ENCODE assay signal across 8 mouse cellular contexts in the genomic region with DNA sequence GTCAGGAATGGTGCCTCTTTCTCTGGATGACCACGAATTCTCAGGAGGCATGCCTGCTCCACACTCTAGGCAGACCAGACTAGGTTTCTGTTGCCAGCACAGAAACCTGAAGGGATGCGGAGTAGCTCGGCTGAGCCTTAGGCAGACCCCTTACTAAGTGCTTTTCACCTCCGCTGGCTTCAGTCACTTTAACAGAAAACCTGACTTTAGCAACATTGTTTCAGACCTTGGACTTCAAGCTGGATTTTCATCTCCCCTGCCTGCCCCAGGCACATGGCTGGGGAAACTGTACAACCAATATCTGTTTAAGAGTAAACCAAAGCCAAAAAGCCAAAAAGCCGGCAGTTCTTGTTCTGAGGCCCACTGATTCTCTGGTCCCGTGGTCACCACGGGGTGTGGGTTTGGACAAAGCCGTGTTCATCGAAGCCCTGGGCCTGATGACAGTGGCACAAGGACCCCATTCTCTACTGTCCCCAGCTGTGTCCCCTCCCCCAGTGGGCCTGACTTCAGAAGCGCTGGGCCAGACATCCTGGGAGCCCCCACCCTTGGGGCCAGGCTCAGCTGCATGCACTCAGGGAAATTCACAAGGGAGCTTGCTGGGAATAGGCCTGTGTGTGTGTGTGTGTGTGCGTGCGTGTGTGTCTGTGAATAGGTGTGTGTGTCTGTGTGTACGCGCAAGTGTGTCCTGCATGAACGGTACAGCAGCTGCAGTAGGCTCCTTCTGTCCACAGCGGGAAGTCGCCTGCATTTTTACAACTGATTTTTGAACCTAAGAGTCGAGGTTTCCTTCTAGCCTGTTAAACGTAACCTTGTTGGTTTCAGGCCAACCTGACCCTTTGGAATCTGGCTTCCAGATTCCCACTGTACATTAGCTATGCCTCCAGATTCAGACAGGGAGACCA. TPM values are rescaled to one million over a fixed set of nuclear protein-coding genes. Genes with fewer than 3 reads are reported as not detected.
A peak's percentile ranks its signal among the peaks of the same experiment; 100 is the strongest.
DNase-seq lines count a peak whose midpoint lies in the region; ATAC-seq and TF ChIP-seq lines count a peak whose summit lies in the region.

No protein-coding gene starts in this region.

- TF ChIP-seq POLR2A in small intestine, adult 2 months (IDR thresholded peaks at IDR 0.05; ENCODE audit: low read depth, low read length): peak; percentile 19; the same call in 1 of the 2 replicates
- TF ChIP-seq POLR2A in thymus, adult 2 months (IDR thresholded peaks at IDR 0.05; ENCODE audit: control insufficient read depth, extremely low read depth, insufficient read depth, low read length, poor library complexity): no peak

- H3K4me3 ChIP-seq in forebrain, embryonic 15.5 days: no peak overlapping the region
- H3K4me3 ChIP-seq in limb, embryonic 12.5 days (replicated peaks): no peak overlapping the region
- H3K4me3 ChIP-seq in small intestine, adult 2 months (ENCODE audit: low read depth, low read length): no peak overlapping the region
- no peak overlapping the region for H3K4me3 ChIP-seq in thymus, adult 2 months (ENCODE audit: control insufficient read depth, insufficient read depth, low read length)

- WGBS in forebrain, embryonic 15.5 days: 52% methylated on average over 19 of the region's 19 CpGs
- 48% methylated on average over 19 of the region's 19 CpGs for WGBS in limb, embryonic 12.5 days
- WGBS in small intestine, adult 2 months: 47% methylated on average over 19 of the region's 19 CpGs
- WGBS in thymus, adult 2 months: 86% methylated on average over 19 of the region's 19 CpGs

- no peak for TF ChIP-seq CTCF in small intestine, adult 2 months (IDR thresholded peaks at IDR 0.05; ENCODE audit: extremely low read depth, insufficient read length, insufficient replicate concordance, low read depth, low read length)
- no peak for TF ChIP-seq CTCF in thymus, adult 2 months (IDR thresholded peaks at IDR 0.05; ENCODE audit: borderline replicate concordance, control insufficient read depth, extremely low read depth, insufficient read depth, low read length, poor library complexity)

- peak; percentile 84 to 90 for DNase-seq in right cerebral cortex, postnatal 10 days (ENCODE audit: low spot score in 2 of 2)
- DNase-seq in right cerebral cortex, postnatal 4 days: no peak
- peak; percentile 78 for DNase-seq in kidney, adult 11 months
- DNase-seq in thymus, adult 2 months: no peak
- no peak for DNase-seq in lung, postnatal 25 days (ENCODE audit: low spot score)

- no peaks in the 10 kb centered on the region for H3K27me3 ChIP-seq in forebrain, embryonic 15.5 days
- no peaks in the 10 kb centered on the region for H3K27me3 ChIP-seq in limb, embryonic 12.5 days
- H3K27me3 ChIP-seq in small intestine, adult 2 months (ENCODE audit: control insufficient read depth, insufficient read depth, low read length): no peaks in the 10 kb centered on the region
- H3K27me3 ChIP-seq in thymus, adult 2 months (ENCODE audit: control insufficient read depth, insufficient read depth, low read length): no peaks in the 10 kb centered on the region; the same call in 1 of the 2 replicates

- peaks cover 58% of the 10 kb centered on the region for H3K4me1 ChIP-seq in forebrain, embryonic 15.5 days
- H3K4me1 ChIP-seq in limb, embryonic 12.5 days (replicated peaks): peaks cover 84% of the 10 kb centered on the region
- H3K4me1 ChIP-seq in small intestine, adult 2 months (ENCODE audit: control insufficient read depth, insufficient read depth, insufficient read length, low read length): peaks cover 57% of the 10 kb centered on the region
- H3K4me1 ChIP-seq in thymus, adult 2 months (replicated peaks; ENCODE audit: control insufficient read depth, insufficient read depth, low read length): peaks cover 33% of the 10 kb centered on the region

- no peak overlapping the region for H3K9ac ChIP-seq in forebrain, embryonic 15.5 days (replicated peaks)
- peak overlapping the region; percentile 48; the same call in 1 of the 2 replicates for H3K9ac ChIP-seq in limb, embryonic 12.5 days (replicated peaks)

- no peak overlapping the region for H3K4me2 ChIP-seq in forebrain, embryonic 15.5 days (replicated peaks)
- peak overlapping the region; percentile 56 for H3K4me2 ChIP-seq in limb, embryonic 12.5 days

- no peaks in the 10 kb centered on the region for H3K36me3 ChIP-seq in forebrain, embryonic 15.5 days
- H3K36me3 ChIP-seq in limb, embryonic 12.5 days: no peaks in the 10 kb centered on the region
- no peaks in the 10 kb centered on the region for H3K36me3 ChIP-seq in small intestine, adult 2 months (ENCODE audit: control insufficient read depth, insufficient read depth, low read length)
- H3K36me3 ChIP-seq in thymus, adult 2 months (ENCODE audit: control insufficient read depth, insufficient read depth, low read length): no peaks in the 10 kb centered on the region

- no peak overlapping the region for H3K27ac ChIP-seq in forebrain, embryonic 15.5 days (replicated peaks)
- H3K27ac ChIP-seq in limb, embryonic 12.5 days: peak overlapping the region; percentile 62
- peak overlapping the region; percentile 85 for H3K27ac ChIP-seq in small intestine, adult 2 months (ENCODE audit: insufficient read depth, low read depth, low read length)
- H3K27ac ChIP-seq in thymus, adult 2 months (ENCODE audit: control insufficient read depth, insufficient read depth, low read length): no peak overlapping the region

- no peaks in the 10 kb centered on the region for H3K9me3 ChIP-seq in forebrain, embryonic 15.5 days
- H3K9me3 ChIP-seq in limb, embryonic 12.5 days: no peaks in the 10 kb centered on the region

- 0 out of 2 replicates have a peak, but pooled peaks have one; percentile 20 for ATAC-seq in forebrain, embryonic 15.5 days (replicated peaks)
- no peak; the same call in 1 of the 2 replicates for ATAC-seq in limb, embryonic 12.5 days (ENCODE audit: insufficient number of reproducible peaks, insufficient read depth, low FRiP score, low TSS enrichment, low read depth)

RNA-seq across cellular contexts. Expression of a gene that starts 8.9 kb away (rescaled TPM):
- 15.4 and 16.1 TPM in 2 replicates for polyA plus RNA-seq in forebrain, embryonic 15.5 days (2015; fragmentation: Nextera tagmentation; extraction: Ambion mirVana)
- 18.3 and 18.5 TPM in 2 replicates for polyA plus RNA-seq in limb, embryonic 12.5 days (2016; fragmentation: Nextera tagmentation; extraction: Ambion mirVana)
- 7.0 and 15.4 TPM in 2 replicates for polyA plus RNA-seq in small intestine, adult 2 months (2012; rRNA removed)
- 11.0 and 15.1 TPM in 2 replicates for polyA plus RNA-seq in thymus, adult 2 months (2012; rRNA removed)

Comparison
In these comparisons a context has a peak if more than half of its experiments do, and no peak if none do; other contexts are left out.
1. DNase-seq: peak in right cerebral cortex, postnatal 10 days (2 of 2) and kidney, adult 11 months (single experiment); none in right cerebral cortex, postnatal 4 days (single experiment), thymus, adult 2 months (single experiment) and lung, postnatal 25 days (single experiment).
2. H3K27ac ChIP-seq: peak in limb, embryonic 12.5 days (single experiment) and small intestine, adult 2 months (single experiment); none in forebrain, embryonic 15.5 days (single experiment) and thymus, adult 2 months (single experiment).